Mouse (Mus musculus) lung, postnatal 0 days (tissue): ENCODE results near the gene Nck2. TPM values are rescaled to one million over a fixed set of nuclear protein-coding genes. Genes with fewer than 3 reads are reported as not detected.

Experiments used
- ATAC-seq: fragments of 200-750 bp; cut with Nextera tagmentation; 2 replicates; pipeline ENCODE4 v1.8.0; 2017; ENCODE audit warnings: moderate library complexity
- DNase-seq: peaks from one replicate; pipeline ENCODE4 v3.0.0-alpha.2; 2016; ENCODE audit warnings: low spot score
- H3K27ac ChIP-seq: fragments of 300-500 bp; sonication (generic); 2 replicates; pipeline ENCODE4 v1.5.1; 2014; ENCODE audit warnings: antibody characterized with exemption, mild to moderate bottlenecking, low read length, mixed read lengths
- H3K27me3 ChIP-seq: fragments of 300-500 bp; sonication (generic); replicated peaks from 2 replicates; pipeline ENCODE4 v1.6.1; 2014; ENCODE audit warnings: low read length, mixed read lengths; ENCODE audit not compliant: insufficient read depth
- H3K36me3 ChIP-seq: fragments of 300-500 bp; sonication (generic); 2 replicates; pipeline ENCODE4 v1.6.1; 2014; ENCODE audit warnings: low read length, mixed read lengths; ENCODE audit not compliant: insufficient read depth
- H3K4me1 ChIP-seq: fragments of 300-500 bp; sonication (generic); 2 replicates; pipeline ENCODE4 v1.6.1; 2014; ENCODE audit warnings: antibody characterized with exemption, low read depth, low read length, mixed read lengths; ENCODE audit not compliant: insufficient read depth
- H3K4me2 ChIP-seq: fragments of 300-500 bp; sonication (generic); replicated peaks from 2 replicates; pipeline ENCODE4 v1.6.1; 2014; ENCODE audit warnings: low read depth, mild to moderate bottlenecking, low read length, moderate library complexity, mixed read lengths
- H3K4me3 ChIP-seq: fragments of 300-500 bp; sonication (generic); 2 replicates; pipeline ENCODE4 v1.5.1; 2014; ENCODE audit warnings: low read depth, low read length
- H3K9ac ChIP-seq: fragments of 300-500 bp; sonication (generic); replicated peaks from 2 replicates; pipeline ENCODE4 v1.6.1; 2014; ENCODE audit warnings: low read depth, mild to moderate bottlenecking
- H3K9me3 ChIP-seq: fragments of 300-500 bp; sonication (generic); 2 replicates; pipeline ENCODE4 v1.6.1; 2016; ENCODE audit warnings: low read length, mixed read lengths
- CTCF ChIP-seq: IDR thresholded peaks from 2 replicates; pipeline ENCODE4 v1.5.1; 2016; ENCODE audit warnings: antibody characterized with exemption, mild to moderate bottlenecking
- EP300 ChIP-seq: IDR thresholded peaks from 2 replicates; pipeline ENCODE4 v1.6.1; 2016; ENCODE audit warnings: antibody characterized with exemption, mild to moderate bottlenecking, control low read depth
- WGBS: fragments of 180-500 bp; shearing (Covaris S2); extraction: QIAGEN DNeasy Blood & Tissue Kit; methylation state at CpG from one replicate; pipeline ENCODE4 v1.1.7; 2014; 5-methylcytosine and 5-hydroxymethylcytosine counted together
- polyA plus RNA-seq: library from polyadenylated mRNA; unstranded; fragments of >200 nt; fragmentation: Nextera tagmentation; extraction: Ambion mirVana; gene quantifications from 2 replicates; pipeline ENCODE4 v1.2.1, GENCODE M21; 2015

Gene Nck2
- polyA plus RNA-seq, 1 experiment from 2014 or later, result 34.0 TPM

DNA sequence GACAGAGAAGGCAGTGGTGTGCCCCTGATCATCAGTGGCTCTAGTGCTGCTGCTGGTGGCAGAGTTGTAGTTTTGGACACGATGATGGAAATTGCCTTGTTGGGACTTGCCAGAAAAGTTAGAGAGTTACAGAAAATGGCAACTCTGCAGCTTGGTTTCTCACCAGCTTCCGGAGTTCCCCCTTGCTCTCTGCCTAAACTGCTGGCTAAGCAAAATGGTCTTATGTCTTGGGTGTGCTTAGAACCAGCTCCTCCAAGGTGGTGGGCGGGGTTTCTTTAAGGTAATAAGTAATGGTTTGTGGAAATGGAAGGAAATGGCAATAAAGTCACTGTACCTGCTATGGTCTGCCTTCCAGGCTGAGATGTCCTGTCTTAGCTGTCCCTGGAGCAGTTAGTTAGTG lies 33.6 kb downstream of the Nck2 start:
- Histone ChIP-seq H3K27me3 (no peaks in the 10 kb centered on the region), H3K4me2 (no peak overlapping the region), H3K27ac (no peak overlapping the region), H3K4me3 (no peak overlapping the region), H3K9ac (no peak overlapping the region), H3K4me1 (peaks cover 8% of the 10 kb centered on the region; the same call in 1 of the 2 replicates), H3K36me3 (no peaks in the 10 kb centered on the region), H3K9me3 (no peaks in the 10 kb centered on the region)
- 94% methylated on average over 3 of the region's 3 CpGs for WGBS
- TF ChIP-seq CTCF (no peak), EP300 (no peak)
- ATAC-seq, result no peak
- no peak for DNase-seq

DNA sequence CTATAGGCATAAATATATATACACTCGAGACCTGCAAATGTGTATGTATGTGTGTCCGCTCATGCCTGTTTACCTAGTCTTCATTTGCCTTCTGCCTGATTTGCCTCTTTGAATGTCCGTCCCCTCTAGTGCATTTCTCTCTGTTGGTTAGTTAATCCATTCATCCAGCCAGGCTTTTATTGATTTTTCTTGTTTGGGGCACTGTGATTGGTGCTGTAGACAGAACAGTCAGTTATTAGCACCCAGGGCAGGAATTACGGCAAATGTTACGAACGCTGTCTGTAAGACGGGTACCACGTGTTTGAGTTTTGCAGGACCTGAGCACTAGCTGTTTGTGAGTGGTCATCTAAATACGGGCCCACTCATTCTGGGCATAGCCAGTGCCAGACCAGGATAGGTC lies 40.8 kb downstream of the Nck2 start:
- Histone ChIP-seq H3K9ac (no peak overlapping the region), H3K9me3 (no peaks in the 10 kb centered on the region), H3K27me3 (no peaks in the 10 kb centered on the region), H3K27ac (no peak overlapping the region), H3K4me3 (no peak overlapping the region), H3K4me2 (no peak overlapping the region), H3K36me3 (no peaks in the 10 kb centered on the region), H3K4me1 (no peaks in the 10 kb centered on the region; the same call in 1 of the 2 replicates)
- 92% methylated on average over 9 of the region's 9 CpGs for WGBS
- DNase-seq (no peak), ATAC-seq (no peak)
- no peak for TF ChIP-seq EP300
- TF ChIP-seq CTCF, result no peak

DNA sequence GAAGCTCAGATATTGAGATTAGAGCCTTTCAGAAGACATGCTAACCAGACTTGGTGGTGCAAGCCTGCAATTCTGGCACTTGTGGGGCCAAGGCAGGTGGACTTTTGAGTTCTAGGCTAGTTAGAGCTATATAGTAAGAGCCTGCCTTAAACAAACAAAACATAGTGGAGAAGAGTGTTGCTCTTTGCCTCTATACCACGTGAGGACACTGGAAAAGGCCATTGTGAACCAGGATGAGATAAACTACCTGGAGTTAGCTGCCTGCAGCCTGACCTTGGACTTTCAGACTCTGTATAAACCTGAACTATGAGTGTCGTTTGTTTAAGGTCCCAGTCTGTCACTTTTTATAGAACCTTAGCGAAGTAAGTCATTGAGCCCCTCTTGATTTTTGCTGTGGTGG lies 42.1 kb downstream of the Nck2 start:
- H3K9ac ChIP-seq, result no peak overlapping the region
- H3K4me1 ChIP-seq, result no peaks in the 10 kb centered on the region; the same call in 1 of the 2 replicates
- H3K27ac ChIP-seq, result no peak overlapping the region
- H3K36me3 ChIP-seq, result no peaks in the 10 kb centered on the region
- no peak overlapping the region for H3K4me3 ChIP-seq
- no peaks in the 10 kb centered on the region for H3K9me3 ChIP-seq
- WGBS, result 61% methylated on average over 3 of the region's 3 CpGs
- H3K27me3 ChIP-seq, result no peaks in the 10 kb centered on the region
- TF ChIP-seq EP300, result no peak
- TF ChIP-seq CTCF, result no peak
- no peak overlapping the region for H3K4me2 ChIP-seq
- ATAC-seq (no peak), DNase-seq (no peak)

DNA sequence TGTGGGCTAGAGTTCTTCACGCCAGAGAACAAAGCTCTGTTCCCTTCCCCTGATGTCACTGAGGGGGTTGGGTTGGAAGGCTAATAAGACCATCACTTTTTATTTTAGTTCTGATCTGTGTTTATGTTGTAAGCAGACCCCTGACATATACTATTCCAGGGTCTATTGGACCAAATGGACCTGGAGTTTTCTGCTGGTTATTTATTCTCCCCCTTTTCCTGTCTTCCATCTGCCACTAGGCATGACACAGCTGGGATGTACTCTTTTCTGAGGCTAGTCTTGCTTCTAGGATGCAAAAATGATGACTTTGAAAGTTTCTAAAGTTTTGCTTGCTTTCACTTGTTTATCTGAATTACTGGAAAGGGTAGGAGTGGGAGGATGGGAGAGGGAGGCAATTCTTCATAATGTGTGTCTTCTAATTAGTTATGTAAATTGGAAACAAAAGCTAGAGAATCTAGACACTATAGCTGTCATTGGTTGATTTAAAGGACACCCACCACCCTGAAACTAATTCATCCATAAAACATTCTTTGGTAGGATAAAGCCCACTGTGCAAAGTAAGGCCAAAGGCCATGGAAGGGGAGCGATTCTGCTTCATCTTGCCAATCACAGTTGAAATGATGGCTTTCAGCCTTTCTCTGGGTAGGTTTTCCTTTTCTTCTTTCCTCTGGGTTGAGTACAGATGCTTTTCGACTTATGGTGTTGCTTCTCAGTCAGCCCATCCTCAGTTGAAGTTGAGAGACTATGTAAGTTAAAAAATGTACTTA lies 42.8 kb downstream of the Nck2 start:
- WGBS, result 67% methylated on average over 3 of the region's 3 CpGs
- no peaks in the 10 kb centered on the region for H3K36me3 ChIP-seq
- ATAC-seq, result no peak
- no peak for DNase-seq
- H3K27me3 ChIP-seq, result no peaks in the 10 kb centered on the region
- H3K9me3 ChIP-seq, result no peaks in the 10 kb centered on the region
- H3K4me2 ChIP-seq, result no peak overlapping the region
- no peak overlapping the region for H3K27ac ChIP-seq
- H3K9ac ChIP-seq, result no peak overlapping the region
- H3K4me1 ChIP-seq, result no peaks in the 10 kb centered on the region; the same call in 1 of the 2 replicates
- no peak overlapping the region for H3K4me3 ChIP-seq
- no peak for TF ChIP-seq EP300
- TF ChIP-seq CTCF, result no peak

DNA sequence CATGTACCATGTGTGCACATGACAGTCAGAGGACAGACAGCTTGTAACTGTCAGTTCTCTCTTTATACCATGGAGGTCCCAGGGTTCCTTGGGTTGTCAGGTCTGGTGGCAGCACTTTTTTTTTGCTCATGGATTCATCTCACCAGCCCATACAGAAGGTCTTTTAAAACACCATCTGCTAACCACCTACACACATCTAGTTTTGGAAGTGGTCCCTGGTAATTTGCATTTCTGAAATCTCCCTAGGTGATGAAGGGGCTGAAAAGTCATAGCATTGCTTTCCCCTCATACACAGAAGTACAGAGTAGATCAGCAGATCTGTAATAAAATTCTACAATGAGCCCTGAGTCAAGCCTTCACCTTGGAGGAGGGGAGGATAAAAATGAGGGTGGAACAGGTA lies 44.9 kb downstream of the Nck2 start:
- no peak overlapping the region for H3K4me2 ChIP-seq
- ATAC-seq (no peak), DNase-seq (no peak)
- H3K9me3 ChIP-seq, result no peaks in the 10 kb centered on the region
- H3K27me3 ChIP-seq, result no peaks in the 10 kb centered on the region
- H3K9ac ChIP-seq, result no peak overlapping the region
- H3K4me1 ChIP-seq, result no peaks in the 10 kb centered on the region; the same call in 1 of the 2 replicates
- H3K27ac ChIP-seq, result no peak overlapping the region
- no peaks in the 10 kb centered on the region for H3K36me3 ChIP-seq
- H3K4me3 ChIP-seq, result no peak overlapping the region
- TF ChIP-seq EP300, result no peak
- no peak for TF ChIP-seq CTCF

DNA sequence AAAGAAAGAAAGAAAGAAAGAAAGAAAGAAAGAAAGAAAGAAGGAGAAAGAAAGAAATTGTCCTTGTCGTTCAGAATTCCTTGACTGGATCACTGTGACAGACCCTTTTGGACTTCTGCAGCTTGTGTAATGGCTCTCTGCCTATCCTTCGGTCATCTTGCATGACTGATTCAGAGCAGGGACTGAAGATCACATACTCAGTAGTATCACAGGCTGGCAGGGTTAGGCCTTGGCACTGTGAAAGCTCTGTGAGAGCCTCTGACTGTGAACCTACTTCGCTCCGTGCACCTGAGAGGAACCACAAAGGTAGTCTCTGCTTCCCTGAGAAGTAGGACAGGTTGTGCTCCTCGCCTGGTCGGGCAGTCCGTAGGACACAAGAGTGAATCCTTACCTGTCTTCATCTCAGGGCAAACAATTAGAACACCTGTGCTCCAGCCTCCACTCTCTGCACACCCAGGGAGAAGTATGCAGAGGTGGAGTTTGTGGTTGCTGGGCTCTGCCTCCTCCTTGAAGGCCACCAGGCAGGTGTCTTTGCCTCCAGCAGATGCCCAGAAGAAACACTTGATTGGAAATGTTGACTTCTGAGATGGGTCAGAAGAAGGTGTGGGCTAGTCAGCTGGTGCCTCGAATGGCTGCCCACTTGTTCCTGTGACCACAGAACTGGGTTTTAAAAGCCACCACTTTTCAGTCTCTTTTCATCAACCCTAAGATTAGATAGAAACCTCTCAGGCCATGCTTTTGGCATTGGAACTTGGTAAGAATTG lies 47.3 kb downstream of the Nck2 start:
- H3K4me1 ChIP-seq, result no peaks in the 10 kb centered on the region
- TF ChIP-seq CTCF, result no peak
- TF ChIP-seq EP300, result no peak
- no peak overlapping the region for H3K27ac ChIP-seq
- no peak overlapping the region for H3K4me3 ChIP-seq
- WGBS, result 89% methylated on average over 8 of the region's 8 CpGs
- H3K9me3 ChIP-seq, result no peaks in the 10 kb centered on the region
- H3K4me2 ChIP-seq, result no peak overlapping the region
- H3K27me3 ChIP-seq, result no peaks in the 10 kb centered on the region
- ATAC-seq (no peak), DNase-seq (no peak)
- no peaks in the 10 kb centered on the region for H3K36me3 ChIP-seq
- no peak overlapping the region for H3K9ac ChIP-seq
